Mouse (Mus musculus) stomach, postnatal 0 days (tissue): Measurements from ENCODE around the gene Cavin4. TPM values are rescaled to one million over a fixed set of nuclear protein-coding genes. Genes with fewer than 3 reads are reported as not detected.
A peak's percentile ranks its signal among the peaks of the same experiment; 100 is the strongest.

ENCODE experiments used
- ATAC-seq: fragments of 200-750 bp; cut with Nextera tagmentation; 2 replicates; pipeline ENCODE4 v1.8.0; 2017; ENCODE audit not compliant: low FRiP score, low TSS enrichment
- DNase-seq: peaks from one replicate; pipeline ENCODE4 v3.0.0-alpha.2; 2016; ENCODE audit warnings: low spot score
- H3K27ac ChIP-seq: fragments of 300-500 bp; sonication (generic); replicated peaks from 2 replicates; pipeline ENCODE4 v1.5.1; 2014; ENCODE audit warnings: mild to moderate bottlenecking, control low read depth
- H3K27me3 ChIP-seq: fragments of 300-500 bp; sonication (generic); 2 replicates; pipeline ENCODE4 v1.6.1; 2014; ENCODE audit warnings: low read length; ENCODE audit not compliant: control insufficient read depth, insufficient read depth
- H3K36me3 ChIP-seq: fragments of 300-500 bp; sonication (generic); 2 replicates; pipeline ENCODE4 v1.6.1; 2014; ENCODE audit warnings: low read length, mixed read lengths; ENCODE audit not compliant: control insufficient read depth, insufficient read depth
- H3K4me1 ChIP-seq: fragments of 300-500 bp; sonication (generic); replicated peaks from 2 replicates; pipeline ENCODE4 v1.6.1; 2014; ENCODE audit warnings: antibody characterized with exemption; ENCODE audit not compliant: control insufficient read depth, insufficient read depth
- H3K4me2 ChIP-seq: fragments of 300-500 bp; sonication (generic); replicated peaks from 2 replicates; pipeline ENCODE4 v1.6.1; 2014; ENCODE audit warnings: low read depth, mild to moderate bottlenecking, control low read depth, moderate library complexity
- H3K4me3 ChIP-seq: fragments of 300-500 bp; sonication (generic); 2 replicates; pipeline ENCODE4 v1.5.1; 2014; ENCODE audit warnings: low read depth, low read length, control low read depth
- H3K9ac ChIP-seq: fragments of 300-500 bp; sonication (generic); 2 replicates; pipeline ENCODE4 v1.6.1; 2014; ENCODE audit warnings: mild to moderate bottlenecking, low read length, control low read depth, mixed read lengths
- H3K9me3 ChIP-seq: fragments of 300-500 bp; sonication (generic); 2 replicates; pipeline ENCODE4 v1.6.1; 2016; ENCODE audit warnings: low read length; ENCODE audit not compliant: control insufficient read depth
- CTCF ChIP-seq: IDR thresholded peaks from 2 replicates; pipeline ENCODE4 v1.5.1; 2016; ENCODE audit warnings: antibody characterized with exemption, low read depth, mild to moderate bottlenecking, moderate library complexity
- EP300 ChIP-seq: optimal IDR thresholded peaks from 2 replicates; pipeline ENCODE3; 2016; ENCODE audit warnings: antibody characterized with exemption
- WGBS: fragments of 180-500 bp; shearing (Covaris S2); extraction: QIAGEN DNeasy Blood & Tissue Kit; methylation state at CpG from one replicate; pipeline ENCODE4 v1.1.7; 2014; 5-methylcytosine and 5-hydroxymethylcytosine counted together
- polyA plus RNA-seq: library from polyadenylated mRNA; unstranded; fragments of >200 nt; fragmentation: Nextera tagmentation; extraction: Ambion mirVana; gene quantifications from 2 replicates; pipeline ENCODE4 v1.2.1, GENCODE M21; 2015

Gene Cavin4
- polyA plus RNA-seq, 1 experiment from 2014 or later = 0.39 TPM

DNA sequence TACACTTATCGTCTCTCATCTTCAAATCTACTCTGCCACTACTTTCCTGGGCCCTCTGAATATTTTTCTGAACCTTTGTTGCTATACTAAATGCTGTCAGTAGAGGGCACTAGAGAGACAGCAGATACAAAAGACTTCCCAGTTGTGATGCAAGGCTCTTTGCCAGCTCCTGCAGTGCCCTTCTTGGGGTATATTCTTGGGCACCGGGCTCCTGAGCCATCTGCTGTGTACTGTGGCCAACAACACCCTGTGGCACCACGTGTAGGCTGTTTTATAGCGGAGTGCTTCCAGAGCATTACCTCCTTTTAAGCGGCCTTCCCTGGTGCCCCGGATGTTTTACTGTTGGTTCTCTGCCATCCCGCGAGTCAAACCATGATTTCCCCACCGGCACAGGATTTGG lies 27.3 kb downstream of the Cavin4 start:
- WGBS = 86% methylated on average over 9 of the region's 9 CpGs
- no peak for TF ChIP-seq EP300
- TF ChIP-seq CTCF = peak; percentile 80

DNA sequence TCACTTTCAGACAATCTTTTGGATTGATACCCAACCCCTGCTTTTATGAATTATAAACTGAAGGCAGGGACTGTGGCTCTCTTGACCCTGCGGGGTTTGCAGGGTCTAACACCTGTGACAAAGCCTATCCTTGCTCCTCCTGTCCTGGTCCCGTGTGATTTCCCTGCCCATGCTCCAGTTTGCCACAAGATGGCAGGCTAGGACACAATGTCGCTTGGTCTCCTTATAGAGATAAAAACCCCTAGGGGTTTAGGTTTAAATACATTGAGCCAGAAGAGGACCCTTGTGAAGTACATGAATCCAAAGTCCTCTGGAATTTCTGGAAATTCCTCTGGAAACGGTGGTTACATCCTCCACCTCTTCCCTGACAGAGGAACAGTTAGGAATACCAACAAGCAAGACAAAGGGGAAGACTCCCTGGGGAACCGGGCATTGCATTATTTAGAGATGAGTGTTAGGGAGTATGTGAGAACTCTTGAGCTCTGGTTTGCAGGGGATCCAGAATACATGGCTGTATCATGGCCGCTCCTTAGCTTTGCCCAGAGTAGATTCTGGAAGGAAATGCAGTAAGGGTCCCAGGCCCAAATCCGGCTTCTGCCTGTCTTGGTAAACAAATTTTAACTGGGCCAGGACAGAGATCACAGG lies 28.6 kb downstream of the Cavin4 start:
- TF ChIP-seq EP300 = no peak
- TF ChIP-seq CTCF = peak; percentile 87
- H3K4me2 ChIP-seq = no peak overlapping the region
- H3K36me3 ChIP-seq = no peaks in the 10 kb centered on the region
- H3K9ac ChIP-seq = no peak overlapping the region
- WGBS = 32% methylated on average over 7 of the region's 7 CpGs
- no peak overlapping the region for H3K27ac ChIP-seq
- H3K27me3 ChIP-seq = no peaks in the 10 kb centered on the region
- peak; percentile 51 for DNase-seq
- H3K4me3 ChIP-seq = no peak overlapping the region
- H3K9me3 ChIP-seq = no peaks in the 10 kb centered on the region
- no peaks in the 10 kb centered on the region for H3K4me1 ChIP-seq
- ATAC-seq = 0 out of 2 replicates have a peak, but pooled peaks have one; percentile 49

More for the DNA sequence above, 27.3 kb downstream of the Cavin4 start:
- Histone ChIP-seq H3K9ac (no peak overlapping the region), H3K9me3 (no peaks in the 10 kb centered on the region), H3K4me1 (no peaks in the 10 kb centered on the region), H3K4me3 (no peak overlapping the region), H3K36me3 (no peaks in the 10 kb centered on the region), H3K4me2 (no peak overlapping the region), H3K27me3 (no peaks in the 10 kb centered on the region), H3K27ac (no peak overlapping the region)
- no peak for ATAC-seq
- DNase-seq = no peak

DNA sequence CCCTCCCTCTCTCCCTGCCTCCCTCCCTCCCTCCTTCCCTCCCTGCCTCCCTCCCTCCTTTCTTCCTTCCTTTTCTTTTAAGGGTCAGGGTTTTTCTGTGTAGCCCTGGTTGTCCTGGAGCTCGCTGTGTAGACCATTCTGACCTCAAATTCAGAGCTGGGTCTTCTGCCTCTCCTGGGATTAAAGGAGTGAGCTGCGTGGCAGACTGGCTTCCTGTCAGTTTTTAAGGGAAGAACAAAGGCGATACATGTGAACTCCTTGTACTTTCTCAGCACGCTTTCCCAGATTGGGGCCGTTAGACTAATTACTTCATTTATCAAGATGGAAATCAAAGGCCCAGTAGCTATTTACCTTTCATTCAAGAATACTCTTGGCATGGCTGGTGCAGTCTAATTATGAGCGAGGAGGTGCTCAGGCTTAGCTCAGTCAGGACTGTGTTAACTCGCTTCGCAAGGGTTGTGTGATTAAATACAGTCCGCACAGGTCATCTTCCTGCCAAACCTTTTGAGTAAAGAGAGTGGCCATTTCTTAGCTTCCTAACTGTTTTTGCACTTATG lies 29.5 kb downstream of the Cavin4 start:
- no peaks in the 10 kb centered on the region for H3K4me1 ChIP-seq
- ATAC-seq (no peak), DNase-seq (no peak)
- TF ChIP-seq CTCF (no peak), EP300 (no peak)
- H3K9ac ChIP-seq = no peak overlapping the region
- H3K36me3 ChIP-seq = no peaks in the 10 kb centered on the region
- no peaks in the 10 kb centered on the region for H3K27me3 ChIP-seq
- WGBS = 49% methylated on average over 9 of the region's 9 CpGs
- H3K27ac ChIP-seq = no peak overlapping the region
- no peak overlapping the region for H3K4me3 ChIP-seq
- no peak overlapping the region for H3K4me2 ChIP-seq
- no peaks in the 10 kb centered on the region for H3K9me3 ChIP-seq

DNA sequence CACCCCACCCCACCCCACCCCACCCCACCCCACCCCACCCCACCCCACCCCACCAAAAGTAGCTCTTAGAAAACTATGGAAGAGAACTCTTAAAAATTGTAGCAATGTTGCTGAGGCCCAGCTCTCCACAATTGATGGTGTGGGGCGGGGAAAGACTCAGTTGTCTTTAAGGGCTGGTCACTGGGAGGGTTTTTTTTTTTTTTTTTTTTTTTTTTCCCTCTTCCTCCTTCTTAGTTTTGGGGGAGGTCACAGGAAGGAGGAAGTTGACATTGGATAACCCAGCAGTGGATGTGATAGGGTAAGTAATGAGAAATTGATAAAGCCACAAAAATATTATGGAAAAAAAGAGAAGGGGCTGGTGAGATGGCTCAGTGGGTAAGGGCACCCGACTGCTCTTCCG lies 33.4 kb downstream of the Cavin4 start:
- ATAC-seq (no peak), DNase-seq (no peak)
- 95% methylated on average over 3 of the region's 3 CpGs for WGBS

DNA sequence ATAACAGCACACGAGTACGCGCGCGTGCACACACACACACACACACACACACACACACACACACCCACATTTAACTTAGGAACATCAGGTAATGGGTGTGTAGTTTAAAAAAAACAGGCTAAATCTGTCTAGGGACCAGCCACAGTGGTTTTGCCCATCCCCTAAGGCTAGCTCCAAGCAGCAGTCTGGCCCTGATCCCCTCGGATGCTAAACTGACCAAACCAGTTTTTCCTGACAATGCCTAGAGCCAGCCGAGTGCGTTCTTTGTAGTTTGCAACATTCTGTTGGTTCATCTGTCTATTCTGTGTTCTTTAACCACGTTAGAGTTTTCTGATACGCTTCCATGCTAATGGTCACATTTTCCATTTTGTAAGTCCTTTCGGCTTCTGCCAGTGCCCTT lies 34.0 kb downstream of the Cavin4 start:
- Histone ChIP-seq H3K27ac (no peak overlapping the region), H3K36me3 (no peaks in the 10 kb centered on the region), H3K4me2 (no peak overlapping the region), H3K4me1 (no peaks in the 10 kb centered on the region), H3K9me3 (no peaks in the 10 kb centered on the region), H3K4me3 (no peak overlapping the region), H3K9ac (no peak overlapping the region), H3K27me3 (no peaks in the 10 kb centered on the region)
- 46% methylated on average over 11 of the region's 11 CpGs for WGBS
- no peak for ATAC-seq
- DNase-seq = no peak
- TF ChIP-seq EP300 (no peak), CTCF (no peak)

More for the DNA sequence above, 33.4 kb downstream of the Cavin4 start:
- Histone ChIP-seq H3K4me2 (no peak overlapping the region), H3K4me1 (no peaks in the 10 kb centered on the region), H3K9me3 (no peaks in the 10 kb centered on the region), H3K27me3 (no peaks in the 10 kb centered on the region), H3K36me3 (no peaks in the 10 kb centered on the region), H3K9ac (no peak overlapping the region), H3K4me3 (no peak overlapping the region), H3K27ac (no peak overlapping the region)
- TF ChIP-seq EP300 = no peak
- TF ChIP-seq CTCF = no peak

DNA sequence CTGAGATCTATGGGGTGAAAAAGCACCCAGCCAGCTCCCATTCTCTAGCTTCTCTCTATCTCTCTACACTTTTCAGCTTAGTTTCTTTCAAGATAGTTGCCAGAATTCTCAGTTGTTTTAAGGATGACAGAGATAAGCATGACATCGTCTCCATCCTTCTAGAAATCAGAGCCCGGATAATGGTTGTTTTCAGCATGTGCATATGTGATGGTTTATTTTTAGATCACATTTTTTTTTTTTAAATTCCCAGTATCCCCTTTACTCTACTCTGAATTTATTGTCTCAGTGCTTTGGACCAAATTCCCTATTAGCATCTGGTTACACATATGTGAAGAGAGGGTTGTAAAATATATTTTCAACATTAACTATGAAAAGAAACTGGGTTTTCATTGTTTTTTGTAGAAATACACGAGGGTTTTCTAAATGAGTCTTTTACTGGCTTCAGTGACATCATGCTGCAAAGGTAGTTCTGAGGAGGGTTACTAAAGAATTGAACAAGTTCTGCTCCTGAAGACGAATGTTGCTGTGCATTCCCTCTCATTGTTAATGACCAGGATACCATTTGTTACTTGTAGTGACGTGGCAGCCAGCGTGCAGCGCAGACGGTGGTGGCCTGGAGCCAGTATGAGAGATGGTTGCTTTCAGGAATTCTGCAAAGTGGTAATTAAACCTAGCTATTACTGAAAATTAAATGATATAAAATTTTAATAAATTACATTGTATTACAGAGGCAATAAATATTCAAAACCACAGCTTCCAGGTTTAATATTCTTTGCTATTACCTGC lies 52.7 kb downstream of the Cavin4 start:
- Histone ChIP-seq H3K36me3 (no peaks in the 10 kb centered on the region), H3K4me2 (no peak overlapping the region), H3K27me3 (no peaks in the 10 kb centered on the region), H3K9me3 (no peaks in the 10 kb centered on the region), H3K27ac (no peak overlapping the region), H3K4me3 (no peak overlapping the region), H3K9ac (no peak overlapping the region), H3K4me1 (no peaks in the 10 kb centered on the region)
- no peak for DNase-seq
- no peak for ATAC-seq
- 52% methylated on average over 8 of the region's 8 CpGs for WGBS
- TF ChIP-seq CTCF = no peak
- no peak for TF ChIP-seq EP300
